Mouse (Mus musculus): ENCODE data around the gene Izumo1.

The Izumo1 gene

DNA sequence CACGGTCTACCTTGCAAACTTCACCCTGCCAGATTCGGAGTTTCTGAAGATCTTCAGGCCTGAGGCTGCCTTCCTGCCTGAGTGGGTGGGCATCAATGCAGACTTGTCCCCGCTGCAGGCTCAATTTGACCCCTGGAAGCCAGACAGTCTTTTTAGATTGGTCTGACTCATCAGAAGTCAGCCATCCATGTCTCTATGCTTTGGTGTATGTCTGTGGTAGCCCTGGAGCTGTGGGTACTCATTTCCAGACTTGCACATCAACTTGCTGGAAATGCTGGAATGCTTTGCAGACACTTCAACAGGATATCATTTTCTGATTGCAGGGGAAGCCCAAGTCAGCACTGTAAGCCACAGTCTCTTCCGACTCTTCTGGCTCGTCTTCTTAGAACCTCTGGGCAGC, 2.0 kb upstream of the Izumo1 start:
- DNase-seq = no peak

DNA sequence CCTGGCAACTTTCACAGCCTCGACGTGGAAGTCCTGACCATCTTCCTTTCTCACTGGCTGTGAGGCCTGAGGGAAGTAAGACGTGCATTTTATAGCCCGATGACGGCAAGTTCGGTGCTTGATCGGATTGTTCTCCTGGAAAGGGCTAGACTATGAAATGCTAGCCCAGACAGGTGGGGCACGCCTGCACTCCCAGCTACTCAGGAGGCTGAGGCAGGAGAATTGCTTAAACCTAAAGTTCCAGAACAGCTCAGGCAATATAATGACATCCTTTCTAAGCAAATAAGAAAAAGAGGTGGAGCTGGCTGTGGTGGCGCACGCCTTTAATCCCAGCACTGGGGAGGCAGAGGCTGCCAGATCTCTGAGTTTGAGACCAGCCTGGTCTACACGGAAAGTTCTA, 1.9 kb downstream of the Izumo1 start:
- DNase-seq = no peak

DNA sequence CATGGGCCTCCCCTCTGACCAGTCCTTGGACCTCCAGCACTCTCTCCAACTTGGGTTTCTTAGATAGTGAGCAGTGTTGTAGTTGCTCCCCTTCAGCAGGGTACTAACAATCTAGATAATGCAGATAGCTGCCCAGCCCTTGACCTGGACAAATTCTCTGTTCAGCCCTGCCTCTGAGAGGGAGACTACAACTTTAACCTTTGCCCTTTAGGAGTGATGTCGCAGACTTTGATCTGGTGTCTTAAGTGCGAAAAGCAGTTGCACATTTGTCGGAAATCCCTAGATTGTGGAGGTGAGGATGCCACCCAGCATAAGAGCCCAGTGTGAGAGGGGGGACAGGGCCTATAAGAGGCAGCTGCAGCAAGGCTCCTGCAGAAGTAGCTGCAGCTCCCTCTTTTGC, 3.1 kb downstream of the Izumo1 start:
- no peak for DNase-seq

DNA sequence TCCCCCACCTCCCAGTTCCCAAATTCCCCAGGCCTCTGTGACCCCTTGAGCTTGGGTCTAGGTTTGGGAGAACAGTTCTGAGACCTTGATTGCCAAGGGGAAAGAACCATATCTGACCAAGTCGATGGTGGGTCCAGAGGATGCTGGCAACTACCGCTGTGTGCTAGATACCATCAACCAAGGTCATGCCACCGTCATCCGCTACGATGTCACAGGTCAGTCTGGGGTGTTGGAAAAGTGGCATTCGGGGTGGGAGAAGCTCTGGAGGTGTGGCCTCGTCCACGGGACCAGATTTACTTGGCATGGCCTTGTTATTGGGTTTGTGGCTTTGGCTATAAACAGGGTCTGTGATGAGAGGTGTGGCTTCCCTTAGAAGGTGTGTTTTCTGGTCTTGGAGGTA, 3.9 kb downstream of the Izumo1 start:
- DNase-seq = no peak

DNA sequence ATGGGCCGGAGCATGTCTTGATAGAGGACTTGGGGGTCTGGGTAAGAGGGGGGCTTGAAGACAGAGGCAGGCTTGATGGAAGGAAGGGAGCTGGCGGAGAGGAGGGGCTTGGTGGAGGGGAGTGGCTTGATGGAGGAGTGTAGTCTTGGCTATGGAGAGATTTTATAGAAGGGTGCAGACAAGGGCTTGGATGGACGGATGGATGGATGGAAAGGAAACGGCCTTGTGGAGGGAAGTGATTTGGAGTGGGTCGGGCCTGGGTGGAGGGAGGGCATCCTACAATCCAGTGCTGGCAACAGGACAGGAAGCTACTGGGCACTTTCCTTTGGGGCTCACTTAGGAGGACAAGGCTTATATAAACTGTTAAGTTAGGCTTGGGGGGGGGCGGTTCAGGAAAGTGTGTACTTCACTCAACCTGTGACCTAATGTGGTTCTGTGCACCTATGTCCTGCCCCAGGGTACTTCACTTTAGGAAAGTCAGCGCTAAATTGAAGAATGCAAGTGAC, 5.0 kb downstream of the Izumo1 start:
- no peak for DNase-seq

DNA sequence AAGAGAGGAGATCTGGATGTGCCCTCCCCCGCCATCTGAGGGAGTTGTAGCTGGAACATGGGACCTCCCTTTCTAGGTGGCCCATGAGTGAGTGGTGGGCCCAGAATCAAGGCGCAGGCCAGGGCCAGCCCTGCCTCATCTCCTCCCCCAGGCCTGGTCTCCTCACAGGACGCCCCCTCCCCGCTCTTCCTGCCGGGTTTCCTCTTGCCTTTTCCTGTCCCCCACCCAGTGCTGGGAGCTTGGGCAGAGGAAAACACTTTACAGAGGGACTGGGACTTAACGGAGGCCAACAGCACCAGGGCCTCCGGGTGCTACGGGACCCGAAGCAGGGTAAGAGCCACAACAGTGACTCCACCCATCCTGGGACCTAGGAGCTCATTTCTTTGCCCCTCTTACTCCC, 5.7 kb downstream of the Izumo1 start, which contains the start of gene Rasip1:
Gene Rasip1 (plus strand): TSS at position 228 of the 400 bp plus-strand sequence.
- no peak for DNase-seq

DNA sequence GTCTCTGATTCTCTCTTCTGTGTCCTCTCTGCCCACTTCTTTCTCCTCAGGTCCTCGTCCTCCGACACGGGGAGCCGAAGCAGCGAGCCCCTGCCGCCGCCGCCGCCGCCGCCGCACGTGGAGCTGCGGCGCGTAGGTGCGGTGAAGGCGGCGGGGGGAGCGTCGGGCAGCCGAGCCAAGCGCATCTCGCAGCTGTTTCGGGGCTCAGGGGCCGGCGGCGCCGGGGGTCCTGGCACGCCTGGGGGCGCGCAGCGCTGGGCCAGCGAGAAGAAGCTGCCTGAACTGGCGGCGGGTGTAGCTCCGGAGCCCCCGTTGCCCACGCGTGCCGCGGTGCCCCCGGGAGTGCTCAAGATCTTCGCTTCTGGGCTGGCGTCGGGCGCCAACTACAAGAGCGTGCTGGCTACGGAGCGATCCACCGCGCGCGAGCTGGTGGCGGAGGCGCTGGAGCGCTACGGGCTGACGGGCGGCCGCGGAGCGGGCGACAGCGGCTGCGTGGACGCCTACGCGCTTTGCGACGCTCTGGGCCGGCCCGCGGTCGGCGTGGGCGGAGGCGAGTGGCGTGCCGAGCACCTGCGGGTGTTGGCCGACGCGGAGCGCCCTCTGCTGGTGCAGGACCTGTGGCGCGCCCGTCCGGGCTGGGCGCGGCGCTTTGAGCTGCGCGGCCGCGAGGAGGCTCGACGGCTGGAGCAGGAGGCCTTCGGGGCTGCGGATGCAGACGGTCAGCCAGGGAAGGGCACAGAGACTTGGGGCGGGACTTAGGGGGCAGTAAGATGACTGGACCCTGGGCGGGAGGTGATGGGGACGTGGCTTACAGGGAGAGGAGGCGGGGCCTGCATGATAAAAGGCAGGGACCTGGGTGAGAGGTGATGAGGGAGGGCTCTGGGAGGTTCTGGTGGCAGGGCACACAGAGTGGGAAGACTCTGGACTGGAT, 7.0 kb downstream of the Izumo1 start:
- DNase-seq = peak; percentile 93

DNA sequence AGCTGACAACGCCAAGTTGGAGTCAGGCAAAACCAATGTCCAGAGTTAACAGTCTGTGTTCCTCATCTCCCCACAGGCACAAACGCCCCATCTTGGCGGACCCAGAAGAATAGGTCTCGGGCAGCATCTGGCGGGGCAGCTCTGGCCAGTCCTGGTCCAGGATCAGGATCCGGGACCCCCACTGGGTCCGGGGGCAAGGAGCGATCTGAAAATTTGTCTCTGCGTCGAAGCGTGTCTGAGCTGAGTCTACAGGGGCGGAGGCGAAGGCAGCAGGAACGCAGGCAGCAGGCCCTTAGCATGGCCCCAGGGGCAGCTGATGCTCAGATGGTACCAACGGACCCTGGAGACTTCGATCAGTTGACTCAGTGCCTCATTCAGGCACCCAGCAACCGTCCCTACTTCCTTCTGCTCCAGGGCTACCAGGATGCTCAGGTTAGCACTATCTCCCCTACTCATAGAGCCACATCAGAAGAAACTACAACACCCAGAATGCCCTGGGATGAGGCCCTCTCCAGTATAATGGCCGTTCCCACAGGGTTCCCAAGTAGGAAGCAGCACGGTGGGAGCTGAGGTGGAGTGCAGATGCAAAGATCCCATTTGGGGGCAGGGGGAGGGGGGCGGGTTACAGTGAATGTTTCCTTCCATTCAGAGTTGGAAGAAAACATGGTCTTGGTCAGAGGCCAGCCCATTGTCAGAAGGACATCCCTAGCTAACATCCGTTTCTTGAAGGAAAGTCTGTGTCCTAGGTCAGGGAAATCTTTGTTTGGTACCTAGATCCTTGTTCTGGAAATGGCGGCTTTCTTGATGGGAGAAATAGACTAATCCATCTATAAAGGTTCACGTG, 8.7 kb downstream of the Izumo1 start:
- no peak for DNase-seq

DNA sequence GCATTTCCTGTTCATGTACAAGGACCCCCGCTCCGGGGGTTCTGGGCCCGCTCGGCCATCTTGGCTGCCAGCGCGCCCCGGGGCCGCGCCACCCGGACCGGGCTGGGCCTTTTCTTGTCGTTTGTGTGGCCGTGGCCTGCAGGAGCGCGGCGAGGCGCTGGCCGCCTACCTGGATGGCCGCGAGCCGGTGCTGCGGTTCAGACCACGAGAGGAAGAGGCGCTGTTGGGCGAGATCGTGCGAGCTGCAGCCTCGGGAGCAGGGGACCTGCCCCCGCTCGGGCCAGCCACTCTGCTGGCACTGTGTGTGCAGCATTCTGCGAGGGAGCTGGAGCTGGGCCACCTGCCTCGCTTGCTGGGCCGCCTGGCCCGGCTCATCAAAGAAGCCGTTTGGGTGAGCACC, 10.9 kb downstream of the Izumo1 start:
- peak; percentile 75 for DNase-seq

DNA sequence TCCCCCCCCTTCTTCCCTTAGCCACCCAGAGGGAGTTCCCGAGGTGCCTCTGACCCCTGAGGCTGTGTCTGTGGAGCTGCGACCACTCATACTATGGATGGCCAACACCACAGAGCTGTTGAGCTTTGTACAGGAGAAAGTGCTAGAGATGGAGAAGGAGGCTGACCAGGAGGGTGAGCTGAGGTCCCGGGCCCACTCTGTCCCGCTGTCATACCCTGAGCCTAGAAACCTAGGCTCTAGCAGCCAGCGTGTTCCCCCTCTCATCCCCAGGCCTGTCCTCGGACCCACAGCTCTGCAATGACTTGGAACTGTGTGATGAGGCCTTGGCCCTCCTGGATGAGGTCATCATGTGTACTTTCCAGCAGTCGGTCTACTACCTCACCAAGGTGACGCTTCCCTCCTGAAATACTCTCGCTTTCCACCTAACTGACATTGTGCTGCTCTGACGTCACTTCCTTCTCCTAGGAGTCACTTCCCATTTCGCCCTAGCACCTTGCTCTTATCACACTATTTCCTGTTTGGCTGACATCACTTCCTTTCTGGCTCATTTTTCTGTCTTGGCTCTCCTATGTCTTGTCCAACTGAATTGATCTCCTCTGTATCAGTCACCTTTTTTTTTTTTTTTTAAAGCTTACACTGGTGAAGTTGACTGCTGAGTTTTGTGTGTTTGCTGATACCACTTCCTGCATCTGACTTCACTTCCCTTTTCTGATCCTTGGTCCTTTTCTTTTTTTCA, 13.5 kb downstream of the Izumo1 start:
- DNase-seq = no peak

DNA sequence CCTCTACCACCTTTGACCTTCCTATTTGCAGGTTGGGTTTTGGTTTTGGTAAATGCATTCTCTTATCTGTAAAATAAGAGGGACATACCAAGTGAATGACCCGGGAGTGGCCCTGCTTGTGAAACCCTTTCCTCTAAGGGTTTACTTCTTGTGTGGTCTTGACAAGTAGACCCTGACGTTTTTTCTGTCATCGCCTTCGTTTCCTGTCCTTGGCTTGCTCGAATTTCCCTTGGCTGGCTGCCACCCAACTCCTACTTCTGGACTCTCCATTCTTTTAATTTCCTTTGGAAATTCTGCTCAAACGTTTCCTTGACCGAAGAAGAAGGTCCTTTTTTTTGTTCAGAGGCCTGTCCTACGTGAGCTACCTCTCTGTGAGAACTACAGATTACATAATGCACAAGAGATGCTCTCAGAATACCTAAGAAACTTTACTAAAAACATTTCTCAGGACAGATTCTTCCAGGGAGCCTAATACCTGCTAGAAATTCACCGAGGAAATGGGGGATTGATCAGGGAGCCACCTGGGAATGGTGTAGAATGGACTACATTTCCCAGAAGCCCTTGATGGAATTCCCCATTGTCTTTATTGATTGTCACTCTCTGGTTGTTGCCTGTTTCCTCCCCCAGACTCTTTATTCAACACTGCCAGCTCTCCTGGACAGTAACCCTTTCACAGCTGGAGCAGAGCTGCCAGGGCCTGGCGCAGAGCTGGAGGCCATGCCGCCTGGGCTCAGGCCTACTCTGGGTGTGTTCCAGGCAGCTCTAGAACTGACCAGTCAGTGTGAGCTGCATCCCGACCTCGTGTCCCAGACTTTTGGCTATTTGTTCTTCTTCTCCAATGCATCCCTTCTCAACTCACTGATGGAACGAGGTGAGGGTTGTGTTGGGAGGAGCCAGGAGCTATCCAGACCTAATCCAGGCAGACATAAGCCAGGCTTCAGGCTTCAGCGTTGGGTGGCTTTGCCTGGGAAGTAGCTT, 14.4 kb downstream of the Izumo1 start:
- no peak for DNase-seq

DNA sequence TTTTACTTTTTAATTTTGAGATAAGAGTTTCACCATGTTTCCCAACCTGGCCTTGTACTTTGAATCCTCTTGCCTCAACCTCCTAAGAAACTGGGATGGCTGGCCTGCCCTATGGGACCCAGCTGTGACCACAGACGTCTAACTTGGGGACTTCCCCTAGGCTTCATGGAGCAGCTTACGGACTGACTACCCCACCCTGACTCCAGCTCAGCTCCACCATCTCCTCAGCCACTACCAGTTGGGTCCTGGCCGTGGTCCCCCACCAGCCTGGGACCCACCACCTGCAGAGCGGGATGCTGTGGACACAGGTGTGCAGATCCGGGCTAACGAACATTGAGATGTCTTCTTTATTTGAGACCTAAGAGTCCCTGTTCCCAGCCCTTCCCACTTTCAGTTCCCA, 16.1 kb downstream of the Izumo1 start:
- peak; percentile 46 for DNase-seq

DNA sequence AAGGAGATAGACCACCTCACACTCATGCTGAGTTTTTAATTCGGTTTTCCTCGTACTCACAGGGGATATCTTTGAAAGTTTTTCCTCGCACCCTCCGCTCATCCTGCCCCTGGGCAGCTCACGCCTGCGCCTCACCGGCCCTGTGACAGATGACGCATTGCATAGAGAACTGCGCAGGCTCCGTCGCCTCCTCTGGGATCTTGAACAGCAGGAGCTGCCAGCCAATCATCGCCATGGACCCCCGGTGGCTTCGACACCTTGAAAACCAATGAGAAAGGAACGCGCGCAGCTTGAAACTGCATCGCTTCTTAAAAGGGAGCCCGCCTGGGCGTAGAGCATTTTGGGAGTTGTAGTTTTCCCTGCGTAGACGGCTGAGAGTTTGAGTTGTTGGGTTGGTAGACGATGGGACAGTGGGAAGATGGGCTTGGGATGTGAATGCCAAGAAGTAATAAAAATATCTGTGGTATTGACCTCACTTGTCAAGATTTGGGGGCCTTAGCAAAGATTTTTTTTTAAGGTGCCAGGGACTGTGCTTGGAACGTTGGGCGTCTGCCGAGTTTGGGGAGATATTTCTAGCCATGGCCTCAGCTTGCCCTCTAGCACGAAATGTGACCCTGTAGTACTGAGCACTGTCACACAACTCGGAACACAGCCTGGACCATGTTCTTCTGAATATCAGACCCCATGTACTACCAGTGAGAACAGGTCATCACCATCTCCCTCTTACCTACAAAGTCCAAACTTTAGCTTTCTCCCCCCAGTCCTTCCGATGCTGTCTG, 17.2 kb downstream of the Izumo1 start:
- DNase-seq = peak; percentile 97

DNA sequence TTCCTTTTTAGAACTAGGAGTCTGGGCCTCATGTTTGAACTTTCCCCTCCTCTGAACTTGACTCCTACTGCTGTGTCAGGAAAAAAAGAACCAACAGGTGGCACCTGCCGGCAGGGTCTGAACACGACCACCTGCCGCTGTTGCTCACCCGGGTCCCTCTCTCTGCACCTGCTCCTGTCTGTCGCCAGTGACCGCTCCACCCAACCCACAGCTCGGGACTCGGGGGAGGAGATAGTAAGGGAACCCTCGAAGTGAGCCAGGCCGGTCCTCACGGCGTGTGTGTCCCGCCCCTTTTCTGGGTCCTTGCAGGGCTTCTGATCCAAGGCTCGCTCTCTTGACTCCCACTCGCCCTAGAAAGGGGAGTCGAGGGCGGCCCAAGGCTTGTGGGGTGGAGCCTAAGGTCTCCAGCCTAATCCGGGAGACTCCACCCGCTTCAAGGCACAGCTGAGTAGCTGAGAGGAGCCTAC, 18.0 kb downstream of the Izumo1 start, which contains the start of gene Mamstr:
Gene Mamstr (plus strand): TSS at position 417 of the 467 bp plus-strand sequence.
- DNase-seq = peak; percentile 47

DNA sequence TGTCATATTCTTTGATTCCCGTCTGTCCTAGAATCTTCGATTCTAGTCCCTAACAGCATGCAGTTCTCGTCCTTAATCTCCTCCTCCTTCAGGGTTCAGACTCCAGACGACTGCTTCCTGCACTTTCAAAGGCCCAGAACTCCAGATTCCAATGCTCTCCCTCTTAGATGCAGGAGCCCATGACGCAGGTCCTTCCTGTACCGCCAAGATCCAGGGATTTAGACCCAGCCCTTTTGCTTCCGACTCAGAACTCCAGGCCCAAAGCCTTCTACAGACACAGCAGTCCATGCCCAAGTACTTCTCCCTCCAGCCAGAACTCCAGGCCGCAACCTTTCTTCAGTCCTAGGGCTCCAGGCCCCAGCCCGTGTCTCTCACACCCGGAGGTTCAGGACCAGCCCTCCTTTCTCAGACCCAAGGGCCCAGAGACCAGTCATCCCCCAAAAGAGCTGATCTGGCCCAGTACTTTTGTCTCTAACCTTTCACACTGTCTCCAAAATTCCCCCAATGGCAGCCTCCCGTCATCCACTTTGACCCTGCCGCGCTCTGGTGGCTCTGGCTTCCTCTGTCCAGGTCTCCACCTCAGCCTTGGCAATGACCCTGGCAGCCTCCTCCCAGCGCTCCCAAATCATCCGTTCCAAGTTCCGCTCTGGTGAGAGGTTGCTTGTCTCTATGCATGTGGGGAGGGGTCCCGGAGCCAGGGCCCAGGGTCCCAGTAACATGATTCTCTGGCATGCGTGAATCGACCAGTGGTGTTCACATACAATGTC, 18.8 kb downstream of the Izumo1 start:
- peak; percentile 43 for DNase-seq

DNA sequence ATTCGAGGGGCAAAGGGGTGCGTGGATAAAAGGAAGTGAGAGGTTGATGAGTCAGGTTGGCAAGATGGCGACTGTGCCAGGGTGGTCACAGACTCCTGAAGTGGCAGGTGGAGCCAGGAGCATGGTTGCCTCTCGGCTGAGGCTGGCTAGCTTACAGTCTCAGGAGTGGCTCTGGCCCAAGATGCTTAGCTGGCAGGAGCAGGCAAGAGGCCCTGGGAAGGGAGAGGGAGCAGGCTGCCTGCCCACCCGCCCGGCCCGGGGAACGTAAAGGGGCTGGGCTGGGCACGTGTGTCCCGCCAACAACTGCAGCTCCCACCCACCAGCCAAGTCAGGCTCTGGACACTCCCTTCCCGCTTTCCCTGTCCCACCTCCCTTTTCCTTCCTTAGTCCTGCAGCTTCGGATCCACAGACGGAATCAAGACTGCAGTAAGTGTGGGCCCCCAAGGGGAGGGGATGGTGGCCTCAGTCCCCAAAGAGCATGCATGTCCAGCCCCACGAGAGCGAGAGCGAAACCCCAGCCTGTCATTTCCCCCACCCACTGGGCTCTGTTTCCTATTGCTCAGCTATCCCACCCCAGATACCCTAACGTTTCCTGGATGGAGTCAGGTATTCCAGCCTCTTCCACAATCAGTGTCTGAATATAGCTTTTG, 19.9 kb downstream of the Izumo1 start:
- DNase-seq = peak; percentile 53

DNA sequence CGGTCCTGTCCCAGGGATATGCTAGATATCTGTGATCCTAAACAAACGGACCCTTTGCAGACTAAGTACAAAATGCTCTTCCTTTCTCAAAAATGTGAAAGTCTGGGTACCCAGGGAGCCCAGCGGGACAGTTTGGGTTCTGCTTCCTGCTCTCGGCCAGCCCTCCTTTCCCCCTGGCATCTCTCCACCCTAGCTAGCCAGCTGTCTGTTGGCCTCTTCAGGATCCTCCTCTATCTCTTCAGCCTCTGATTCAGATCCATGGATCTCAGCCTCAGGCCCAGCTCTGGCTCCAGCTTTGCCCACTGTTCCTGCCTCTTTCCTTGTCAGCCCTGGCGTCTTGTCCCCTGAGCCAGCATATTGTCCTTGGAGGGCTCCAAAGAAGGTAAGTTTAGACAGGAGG, 20.5 kb downstream of the Izumo1 start:
- peak; percentile 48 for DNase-seq

DNA sequence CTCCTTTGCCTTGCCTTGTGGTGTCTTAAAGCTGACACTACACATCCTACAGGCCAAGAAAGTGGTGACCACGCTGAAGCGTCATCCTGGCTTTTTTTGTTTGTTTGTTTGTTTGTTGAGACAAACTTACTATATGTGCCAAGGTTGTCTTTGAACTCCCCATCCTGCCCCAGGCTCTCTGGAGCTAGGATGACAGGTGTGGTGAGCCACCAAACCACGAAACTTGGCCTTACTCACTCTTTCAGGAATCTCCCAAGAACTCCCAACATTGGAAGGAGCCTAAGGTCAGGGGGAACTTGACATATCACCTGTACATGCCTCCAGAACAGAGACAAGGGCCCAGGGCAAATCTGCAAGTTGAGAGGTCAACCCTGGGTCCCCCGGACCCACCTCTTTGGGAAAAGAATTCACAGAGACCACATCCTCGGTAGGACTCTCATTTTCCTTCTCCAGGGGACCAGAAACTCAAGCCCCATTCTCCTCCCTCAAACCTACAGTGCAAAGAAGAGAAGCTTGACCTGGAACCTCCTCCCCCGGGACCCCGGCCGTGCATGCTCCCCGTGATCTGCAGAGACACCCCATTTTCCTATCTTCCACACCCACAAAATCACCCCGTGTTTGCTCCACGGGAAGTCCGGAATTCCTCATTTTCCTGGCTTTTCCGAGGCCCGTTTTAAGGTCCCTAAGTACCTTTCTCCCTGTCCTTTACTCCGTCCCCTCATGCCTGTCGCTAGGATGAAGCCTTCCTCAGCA, 21.1 kb downstream of the Izumo1 start:
- DNase-seq = no peak
